Mouse (Mus musculus) layer of hippocampus, adult 18-20 months (tissue): Measurements from ENCODE around the gene Brca1. TPM values are rescaled to one million over a fixed set of nuclear protein-coding genes. Genes with fewer than 3 reads are reported as not detected.
"Not testable (repeated sequence)": the region's sequence is repeated elsewhere in the genome, so short reads cannot be mapped to it uniquely, and the experiment has no call there.

ENCODE experiments used
- DNase-seq, 2 experiments: peaks; one replicate each; pipeline ENCODE4 v3.0.0; 2022; ENCODE audit warnings: low spot score in 2 of 2
- total RNA-seq, 2 experiments: library from RNA; stranded (reverse); gene quantifications; 2 replicates each; pipeline ENCODE4 v1.2.3; 2021

Brca1 gene
- total RNA-seq, 2 experiments from 2014 or later, result 0.56 to 1.0 TPM

DNA sequence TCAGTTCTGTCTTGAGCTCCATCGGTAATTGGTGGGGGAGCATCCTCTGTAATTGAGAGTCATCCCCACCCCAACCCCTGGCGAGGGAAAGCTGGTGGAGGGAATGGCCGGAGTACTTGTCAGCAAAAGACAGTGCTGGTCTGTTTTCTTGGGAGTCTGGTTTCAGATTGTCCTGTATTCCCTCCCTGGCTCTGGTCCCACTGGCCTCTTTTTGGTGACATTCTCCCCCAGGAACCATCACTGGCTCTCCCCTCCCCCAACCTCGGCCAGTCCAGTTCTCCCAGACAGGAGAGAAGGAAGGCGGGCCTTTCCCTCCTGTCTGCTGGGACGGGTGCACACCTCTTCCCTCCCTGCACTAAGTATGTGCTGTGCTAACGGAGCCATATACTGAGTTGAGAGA lies 79.4 kb downstream of the Brca1 start:
- peak; percentile 8 to 19 for DNase-seq

DNA sequence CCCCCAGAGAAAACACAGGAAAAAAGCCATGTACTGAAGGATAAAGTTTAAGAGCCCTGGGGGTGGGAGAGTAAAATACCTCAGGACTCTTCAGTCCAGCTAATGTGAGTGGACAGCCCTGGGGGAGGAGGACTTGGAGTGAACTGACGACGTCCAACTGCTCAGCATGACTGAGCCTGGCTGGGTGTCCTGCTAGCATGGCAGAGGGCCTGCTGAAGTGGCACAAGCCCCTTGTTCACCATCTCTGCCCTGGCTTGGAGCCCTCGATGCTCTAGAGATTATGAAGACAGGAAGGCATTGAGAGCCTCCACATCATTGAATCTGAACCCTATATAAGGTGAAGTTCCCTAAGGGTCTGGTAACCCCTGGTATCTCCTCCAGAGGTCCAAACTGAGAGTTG lies 79.8 kb downstream of the Brca1 start:
- no peak for DNase-seq

DNA sequence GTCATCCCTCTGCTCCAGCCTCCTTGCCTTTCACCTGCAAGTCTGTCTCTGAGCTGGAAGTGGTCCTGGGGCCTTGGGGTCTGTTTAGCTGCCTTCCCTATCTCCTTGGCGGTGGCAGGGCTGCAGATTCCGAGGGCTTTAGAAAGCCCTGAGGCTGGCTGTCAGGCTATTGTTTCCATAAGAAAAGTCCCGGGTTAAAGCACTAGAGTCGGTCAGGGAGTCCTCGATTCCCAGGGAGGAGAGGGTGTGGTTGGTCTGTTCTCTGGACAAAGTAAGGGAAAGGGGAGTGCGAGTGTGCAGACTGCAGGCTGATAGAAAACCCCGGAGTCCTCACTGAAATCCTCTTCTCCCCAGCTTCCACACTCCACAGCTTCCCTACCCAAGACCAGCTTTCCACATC lies 81.5 kb downstream of the Brca1 start:
- no peak for DNase-seq

DNA sequence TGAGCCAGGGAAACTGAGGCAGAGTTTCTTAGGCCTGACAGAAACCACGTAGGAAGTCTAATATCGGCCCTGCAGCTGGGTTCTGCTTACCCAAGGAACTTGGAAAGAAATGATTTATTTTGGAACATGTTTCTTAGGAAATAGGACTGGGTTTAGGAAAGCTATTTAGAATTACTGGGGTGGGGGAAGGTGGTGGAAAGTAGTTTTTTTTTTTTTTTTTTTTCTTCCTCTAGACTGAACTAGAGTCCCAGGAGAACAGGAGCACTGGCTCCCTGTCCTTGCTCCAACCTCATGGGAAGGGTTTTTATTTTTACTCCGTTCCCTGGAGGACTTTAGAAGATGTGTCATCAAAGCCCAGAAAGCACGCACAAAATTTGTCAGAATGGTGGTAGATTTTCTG lies 82.6 kb downstream of the Brca1 start:
- no peak for DNase-seq

DNA sequence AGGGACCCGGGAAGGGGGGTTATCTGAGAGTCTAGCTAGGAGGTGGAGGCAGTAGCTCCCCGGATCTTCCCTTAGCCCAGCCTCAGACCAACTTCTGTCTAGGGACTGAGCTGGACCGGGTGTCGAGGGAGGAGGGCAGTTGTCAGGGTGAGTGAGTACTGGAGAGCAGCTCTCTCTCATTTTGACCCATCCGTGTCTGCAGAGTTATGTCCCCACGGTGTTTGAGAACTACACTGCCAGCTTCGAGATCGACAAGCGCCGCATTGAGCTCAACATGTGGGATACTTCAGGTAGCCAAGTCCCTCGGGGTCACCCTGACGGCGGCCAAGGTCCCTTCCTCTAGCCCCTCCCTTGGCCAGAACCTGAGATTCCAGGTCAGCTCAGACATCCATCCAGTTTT lies 83.0 kb downstream of the Brca1 start:
- DNase-seq, result no peak

DNA sequence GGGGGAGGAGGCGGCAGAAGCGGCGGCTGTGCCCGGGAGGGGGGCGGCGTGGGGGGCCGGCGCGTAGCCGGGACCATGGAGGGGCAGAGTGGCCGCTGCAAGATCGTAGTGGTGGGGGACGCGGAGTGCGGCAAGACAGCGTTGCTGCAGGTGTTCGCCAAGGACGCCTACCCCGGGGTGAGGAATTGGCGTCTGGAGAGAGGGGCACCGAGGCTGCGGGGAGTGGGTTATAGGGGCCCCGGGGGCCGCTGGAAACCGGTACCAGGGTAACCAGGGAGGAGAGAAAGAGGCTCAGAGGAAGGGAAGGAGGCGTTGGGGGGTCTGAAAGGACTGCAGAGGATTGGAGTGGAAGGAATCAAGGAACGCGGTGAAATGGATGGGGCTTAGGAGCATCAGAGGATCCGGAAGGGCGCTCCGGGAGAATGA lies 83.5 kb downstream of the Brca1 start:
- no peak for DNase-seq

DNA sequence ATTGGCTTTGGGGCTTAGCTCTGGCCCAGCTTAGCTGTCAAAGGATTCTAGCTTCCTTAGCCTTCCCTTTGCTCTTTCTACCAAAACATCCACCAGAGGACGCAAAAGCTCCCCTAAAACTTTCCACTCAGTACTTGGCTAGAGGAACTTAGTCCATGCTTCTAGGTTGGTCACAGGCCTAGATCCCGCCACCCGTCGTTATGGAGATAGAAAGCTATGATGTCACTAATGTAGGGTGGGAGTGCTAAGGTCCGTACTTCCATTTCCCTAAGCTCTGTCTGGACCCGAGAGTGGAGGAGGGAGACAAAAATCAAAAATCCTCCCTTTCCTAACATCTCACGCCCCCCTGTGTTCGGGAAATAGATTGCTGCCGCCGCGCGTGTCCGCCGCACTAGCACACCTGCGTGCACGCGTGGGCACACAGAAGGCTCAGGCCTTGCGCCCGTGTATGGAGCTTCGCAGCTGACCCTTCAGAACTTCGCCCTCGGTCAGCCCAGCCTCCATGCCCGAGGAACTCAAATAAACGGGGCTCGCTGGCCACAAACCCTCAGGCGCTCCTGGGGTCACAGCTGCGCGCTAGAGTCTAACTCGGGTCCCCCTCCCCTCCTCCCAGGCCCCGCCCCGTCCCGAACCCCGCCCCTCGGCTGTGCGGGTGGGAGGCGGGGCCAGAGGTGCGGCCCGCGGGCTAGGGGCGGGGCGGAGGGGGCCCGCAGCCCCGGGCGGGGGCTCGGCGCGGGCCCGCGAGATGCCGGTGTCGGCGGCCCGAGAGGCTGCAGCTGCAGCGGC lies 84.1 kb downstream of the Brca1 start:
- DNase-seq, result peak; percentile 23 to 77

DNA sequence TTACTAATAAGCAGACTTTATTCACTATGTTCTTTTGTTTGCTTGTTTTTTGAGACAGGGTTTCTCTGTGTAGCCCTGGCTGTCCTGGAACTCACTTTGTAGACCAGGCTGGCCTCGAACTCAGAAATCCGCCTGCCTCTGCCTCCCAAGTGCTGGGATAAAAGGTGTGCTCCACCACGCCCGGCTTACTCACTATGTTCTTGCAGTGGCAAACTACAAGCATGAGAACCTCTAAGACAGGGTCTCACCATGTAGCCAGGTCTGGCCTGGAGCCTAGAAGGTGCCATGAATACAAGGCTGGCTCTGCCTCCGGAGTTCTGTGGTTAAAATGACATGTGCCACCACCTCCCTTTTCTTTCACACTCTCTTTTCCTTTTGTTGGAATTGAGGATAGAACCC lies 85.2 kb downstream of the Brca1 start:
- DNase-seq, result not testable (repeated sequence)

DNA sequence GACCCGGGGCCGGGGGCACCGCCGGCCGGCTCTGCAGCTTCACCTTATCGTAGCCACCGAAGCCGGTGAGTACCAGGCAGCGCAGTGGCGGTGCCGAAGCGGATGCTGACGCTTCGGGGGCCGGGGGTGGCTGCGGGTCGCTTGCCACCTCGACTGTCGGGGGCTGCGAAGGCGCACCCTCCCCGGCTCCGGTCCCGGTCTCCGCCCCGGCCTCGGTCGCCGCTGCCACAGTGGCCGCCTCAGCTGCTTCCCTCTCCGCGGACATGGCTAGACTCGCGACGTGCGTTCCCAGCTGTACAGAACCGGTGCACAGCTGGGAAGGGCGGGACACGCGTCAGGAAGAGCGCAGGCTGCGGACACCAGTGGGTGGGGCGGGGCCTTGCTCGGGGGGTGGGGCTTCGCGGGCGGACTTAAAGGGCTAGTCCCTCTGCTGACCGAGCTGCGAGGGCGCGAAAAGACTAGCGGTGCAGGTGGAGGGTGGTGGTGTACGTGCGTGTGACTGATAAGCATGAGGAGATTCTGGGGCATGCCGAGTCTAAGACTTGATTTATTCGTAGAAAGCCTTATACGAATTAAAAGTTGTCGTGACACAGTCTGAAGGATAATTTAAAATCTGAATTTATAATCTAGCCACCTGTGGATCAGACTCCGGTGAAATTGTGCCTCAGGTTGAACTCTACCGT lies 85.7 kb downstream of the Brca1 start, which contains the start of gene Vat1:
Gene Vat1, minus strand, starts transcription at position 362 of the 683 bp plus-strand sequence.
- peak; percentile 19 to 53 for DNase-seq

DNA sequence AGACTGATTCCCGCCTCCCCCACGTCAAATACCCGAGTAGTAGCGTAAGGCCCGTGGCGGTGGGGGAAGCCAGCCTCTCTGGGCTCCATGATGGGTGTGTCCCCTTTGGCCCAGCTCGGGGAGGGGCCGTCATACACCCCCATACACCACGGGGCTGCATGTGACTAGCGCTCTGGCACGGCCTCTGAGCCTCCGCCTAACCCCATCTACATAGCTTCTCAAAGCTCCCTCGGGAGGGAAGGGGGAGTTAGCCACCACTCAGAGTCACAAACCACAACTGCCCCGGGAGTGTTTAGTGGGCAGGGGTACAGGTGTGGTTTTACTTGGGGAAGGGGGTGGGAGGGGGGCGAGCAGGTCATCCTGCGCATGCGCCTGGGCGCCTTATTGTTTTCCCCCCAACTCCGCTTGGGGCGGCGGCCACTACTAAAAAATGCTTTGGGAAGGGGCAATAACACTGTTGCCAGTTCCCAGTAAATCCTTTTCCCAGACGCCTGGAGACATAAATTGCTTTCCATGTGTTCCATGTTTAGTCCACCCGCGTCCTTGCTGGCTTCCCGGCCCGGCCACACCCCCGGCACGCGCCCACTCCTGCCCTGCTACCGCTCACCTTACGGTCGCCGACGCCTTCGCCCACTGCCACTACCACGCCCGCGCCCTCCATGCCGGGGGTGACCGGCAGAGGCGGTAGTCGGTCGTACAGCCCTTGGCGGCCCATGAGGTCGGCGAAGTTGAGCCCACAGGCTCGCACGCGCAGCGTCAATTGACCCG lies 86.5 kb downstream of the Brca1 start:
- DNase-seq, result no peak

DNA sequence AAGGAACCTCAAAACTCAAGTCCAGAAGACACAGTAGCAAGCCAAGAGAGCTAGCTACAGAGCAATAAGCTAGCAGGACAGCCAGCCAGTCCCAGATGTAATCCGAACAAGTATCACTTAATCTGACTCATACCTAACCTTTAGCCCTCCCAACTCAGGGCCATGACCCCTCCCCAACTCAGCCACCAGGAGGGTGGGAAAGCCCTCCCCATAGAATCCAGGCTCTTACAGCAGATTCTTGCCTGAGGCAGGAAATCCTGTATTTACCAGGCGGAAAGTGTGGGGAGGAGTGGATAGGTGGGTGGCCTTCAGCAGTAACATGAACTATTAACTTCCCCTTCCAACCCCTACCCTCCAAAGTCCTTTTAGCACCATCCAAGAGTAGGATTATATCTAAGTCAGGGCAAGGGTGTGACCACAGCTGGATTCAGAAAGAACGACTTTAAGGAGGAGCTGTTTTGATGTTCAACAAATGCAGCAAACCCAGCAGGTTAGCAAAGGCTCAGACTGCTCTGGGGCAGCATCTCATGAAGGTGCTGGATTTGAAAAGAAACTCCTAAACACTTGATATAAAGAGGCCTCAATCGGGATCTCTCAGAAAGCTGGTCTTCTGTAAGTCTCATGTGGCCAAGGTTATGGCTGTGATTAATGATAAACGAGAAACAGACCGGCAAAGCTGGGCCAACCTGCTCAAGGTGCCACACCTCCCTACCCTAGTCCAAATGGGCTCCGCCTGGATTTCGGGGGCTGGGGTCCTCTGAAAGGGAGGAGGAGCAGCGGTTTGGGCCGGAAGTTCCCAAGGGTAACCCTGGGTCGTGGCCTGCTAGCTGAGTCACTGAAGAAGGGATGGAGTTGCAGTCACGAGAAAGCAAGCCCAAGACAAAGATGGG lies 87.3 kb downstream of the Brca1 start, which contains the start of gene Rnd2:
Gene Rnd2, plus strand, starts transcription at position 789 of the 890 bp plus-strand sequence.
- DNase-seq, result no peak

DNA sequence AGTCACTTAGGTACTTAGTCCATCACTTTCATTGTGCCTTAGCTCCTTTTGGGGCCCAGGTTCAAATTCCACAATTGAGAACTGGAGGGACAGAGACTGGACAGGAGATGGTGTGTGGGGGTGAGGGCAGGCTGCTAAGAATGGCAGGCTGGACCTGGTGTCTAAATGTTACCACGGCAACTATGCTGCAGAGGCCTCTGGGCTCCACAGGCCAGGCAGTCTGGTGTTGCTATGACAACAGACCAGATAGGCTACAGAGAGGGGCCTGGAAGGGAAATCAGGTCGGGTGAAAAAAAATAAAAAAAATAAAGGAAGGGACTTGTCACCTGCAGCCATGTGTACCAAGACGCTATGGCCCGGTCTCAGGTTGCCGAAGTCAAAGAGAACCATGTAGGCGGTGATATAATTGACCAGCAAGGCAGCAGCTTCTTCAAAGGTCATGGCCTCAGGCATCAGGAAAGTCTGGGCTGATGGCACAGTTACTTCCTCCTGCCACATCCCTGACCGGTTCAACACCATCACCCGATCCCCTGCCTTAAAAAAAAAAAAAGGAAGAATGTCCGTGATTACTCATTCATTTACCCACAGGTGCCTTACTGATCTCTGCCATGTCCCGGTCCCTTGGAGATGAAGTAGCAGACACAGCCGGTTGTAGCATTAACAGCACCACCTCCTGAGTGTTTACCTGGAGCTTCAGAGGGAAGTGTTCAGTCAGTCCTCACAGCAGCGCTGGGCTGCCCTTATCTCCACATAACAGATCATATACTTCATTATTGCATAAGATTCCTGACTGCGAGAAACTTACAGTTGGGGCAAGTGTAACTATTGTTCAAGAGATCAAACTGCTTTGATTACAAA lies 88.9 kb downstream of the Brca1 start:
- no peak for DNase-seq

DNA sequence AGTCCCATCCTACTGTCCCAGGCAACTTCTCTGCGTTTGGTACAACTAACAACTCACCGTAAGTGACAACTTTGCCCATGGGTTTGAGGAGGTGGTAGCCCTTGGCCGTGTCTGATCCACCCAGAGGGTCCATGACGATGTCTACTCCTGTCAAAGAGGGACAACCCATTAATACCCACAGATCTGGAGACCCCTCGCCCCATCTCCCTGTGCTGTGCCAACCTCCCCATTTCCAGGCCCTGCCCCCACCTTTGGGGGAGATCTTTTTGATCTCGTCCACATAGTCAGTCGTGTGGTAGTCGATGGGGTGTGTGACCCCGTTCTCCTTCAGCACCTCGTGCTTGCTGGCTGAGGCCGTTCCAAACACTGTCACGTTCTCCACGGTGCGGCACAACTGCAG lies 89.6 kb downstream of the Brca1 start:
- no peak for DNase-seq

DNA sequence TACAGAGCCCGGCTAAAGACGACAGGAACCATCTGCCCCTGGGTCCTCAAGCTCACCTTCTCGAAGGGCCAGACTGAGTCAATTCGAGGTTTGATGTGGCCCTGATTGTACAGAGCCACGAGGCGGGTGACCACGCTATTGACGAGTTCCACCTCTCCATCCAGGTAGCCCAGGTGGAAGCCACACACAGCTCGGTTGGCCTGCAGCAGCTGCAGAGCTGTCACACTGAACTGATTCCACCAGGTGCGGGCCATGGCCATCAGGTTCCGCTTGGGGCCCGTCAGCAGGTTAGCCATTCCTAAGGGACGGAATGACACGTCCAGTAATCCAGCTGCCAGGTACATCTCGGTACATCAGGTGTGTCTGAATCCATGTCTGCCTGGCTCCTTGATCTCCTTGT lies 91.4 kb downstream of the Brca1 start:
- DNase-seq, result no peak

DNA sequence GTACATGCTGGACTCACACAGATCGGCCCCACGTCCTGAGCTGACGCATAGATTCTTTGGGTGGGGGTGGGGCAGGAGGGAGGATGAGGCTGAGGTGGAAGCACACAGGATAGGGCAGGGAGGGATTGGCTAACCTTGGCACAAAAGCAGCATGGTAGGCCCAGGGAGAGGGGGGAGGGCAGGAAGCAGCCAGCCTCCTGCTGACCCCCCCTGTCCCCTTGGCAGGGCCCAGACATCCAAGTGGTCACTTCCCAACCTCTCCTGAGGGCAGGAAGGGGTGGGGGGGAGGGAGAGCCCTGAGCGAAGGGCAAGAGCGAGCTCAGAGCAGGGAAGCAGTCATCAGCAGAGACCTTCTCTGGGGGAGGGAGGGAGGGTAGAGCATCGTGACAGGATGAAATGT lies 92.0 kb downstream of the Brca1 start:
- no peak for DNase-seq

DNA sequence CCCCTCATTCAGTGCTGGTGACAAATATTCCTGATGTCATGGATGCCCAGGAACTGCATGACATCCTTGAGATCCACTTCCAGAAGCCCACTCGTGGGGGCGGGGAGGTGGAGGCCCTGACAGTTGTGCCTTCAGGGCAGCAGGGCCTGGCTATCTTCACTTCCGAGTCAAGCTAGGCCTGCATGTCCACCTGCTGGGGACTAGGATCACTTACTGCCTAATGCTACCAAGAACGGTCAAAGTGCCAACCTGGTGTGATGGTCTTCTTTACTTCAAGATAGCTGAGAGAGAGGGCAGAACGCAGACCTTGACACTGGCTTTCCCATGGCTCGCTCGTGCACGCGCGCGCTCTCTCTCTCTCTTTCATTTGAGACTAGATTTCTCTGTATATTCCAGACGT lies 93.5 kb downstream of the Brca1 start:
- no peak for DNase-seq

DNA sequence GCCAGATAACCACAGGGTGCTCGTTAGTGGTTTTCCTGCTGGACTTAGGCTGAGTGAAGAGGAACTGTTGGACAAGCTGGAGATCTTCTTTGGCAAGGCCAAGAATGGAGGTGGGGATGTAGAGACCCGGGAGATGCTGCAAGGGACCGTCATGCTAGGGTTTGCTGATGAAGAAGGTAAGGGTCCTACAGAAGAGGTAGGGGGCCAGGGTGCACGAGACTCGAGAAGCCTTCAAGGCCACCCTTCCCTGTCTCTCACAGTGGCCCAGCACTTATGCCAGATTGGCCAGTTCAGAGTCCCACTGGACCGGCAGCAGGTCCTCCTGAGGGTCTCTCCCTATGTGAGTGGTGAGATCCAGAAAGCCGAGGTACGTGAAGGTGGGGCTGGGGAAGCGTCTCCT lies 94.1 kb downstream of the Brca1 start:
- no peak for DNase-seq

DNA sequence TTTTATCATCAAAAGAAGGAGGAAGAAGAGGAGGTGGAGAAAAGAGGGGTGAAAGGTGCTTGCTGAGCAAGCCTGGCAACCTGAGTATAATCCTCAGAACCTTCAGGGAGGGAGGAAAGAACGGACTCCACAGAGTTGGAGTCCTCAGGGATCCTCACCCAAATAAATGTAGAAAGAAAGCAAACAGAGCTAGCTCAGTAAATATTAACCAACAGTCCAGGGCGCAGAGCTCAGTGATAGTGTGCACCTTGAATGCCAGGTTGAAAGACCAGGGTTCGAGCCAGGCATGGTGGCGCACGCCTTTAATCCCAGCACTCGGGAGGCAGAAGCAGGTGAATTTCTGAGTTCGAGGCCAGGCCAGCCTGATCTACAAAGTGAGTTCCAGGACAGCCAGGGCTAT lies 96.1 kb downstream of the Brca1 start:
- no peak for DNase-seq

DNA sequence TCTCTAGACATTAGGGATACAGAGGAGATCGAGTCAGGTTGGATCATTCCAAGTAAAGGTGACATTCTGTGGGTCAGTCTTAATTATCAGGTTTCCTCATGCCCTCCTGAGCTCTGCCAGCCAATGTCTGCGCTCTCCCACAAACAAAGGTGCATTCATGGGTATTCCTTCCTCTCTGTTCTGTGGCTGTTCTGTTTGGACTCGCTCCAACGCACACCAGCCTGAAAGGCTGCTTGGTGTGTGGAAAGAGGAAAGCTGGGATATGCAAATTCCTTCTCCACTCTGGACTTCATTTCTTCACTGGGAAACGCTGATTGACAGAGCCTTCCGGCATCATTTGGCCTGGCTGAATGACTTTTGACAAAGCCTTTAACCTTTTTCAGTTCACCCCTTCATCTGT lies 97.1 kb downstream of the Brca1 start:
- DNase-seq, result no peak
